Mouse (Mus musculus) frontal cortex, postnatal 36 days (tissue): ENCODE measurements around the gene Apol11b.
"Not testable (repeated sequence)": the region's sequence is repeated elsewhere in the genome, so short reads cannot be mapped to it uniquely, and the experiment has no call there.

ENCODE experiments used
- DNase-seq, 2 experiments: peaks; one replicate each; pipeline ENCODE4 v3.0.0; 2022; ENCODE audit warnings: low spot score in 2 of 2

The Apol11b gene

DNA sequence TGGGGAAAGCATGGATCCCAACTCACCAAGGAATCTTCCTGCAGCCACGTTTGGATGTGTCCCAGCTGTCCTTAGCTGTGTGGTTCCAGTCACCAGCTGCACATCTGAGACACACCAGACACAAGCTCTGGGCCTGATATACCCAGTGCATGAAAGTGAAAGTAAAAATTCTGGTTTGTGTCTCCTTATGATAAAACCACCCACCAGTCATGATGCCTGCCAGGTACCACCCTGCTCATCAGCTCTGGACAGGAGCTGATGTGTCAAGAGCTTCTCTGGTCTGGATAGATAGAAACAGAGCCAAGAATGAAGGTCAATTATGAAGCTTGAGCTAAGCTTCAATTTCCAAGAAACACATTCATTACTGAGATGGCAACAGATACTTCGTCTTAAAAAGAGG is at the start of gene Apol11b:
TSS of gene Apol11b (minus strand) at position 111 of the 400 bp plus-strand sequence.
- not testable (repeated sequence) for DNase-seq

DNA sequence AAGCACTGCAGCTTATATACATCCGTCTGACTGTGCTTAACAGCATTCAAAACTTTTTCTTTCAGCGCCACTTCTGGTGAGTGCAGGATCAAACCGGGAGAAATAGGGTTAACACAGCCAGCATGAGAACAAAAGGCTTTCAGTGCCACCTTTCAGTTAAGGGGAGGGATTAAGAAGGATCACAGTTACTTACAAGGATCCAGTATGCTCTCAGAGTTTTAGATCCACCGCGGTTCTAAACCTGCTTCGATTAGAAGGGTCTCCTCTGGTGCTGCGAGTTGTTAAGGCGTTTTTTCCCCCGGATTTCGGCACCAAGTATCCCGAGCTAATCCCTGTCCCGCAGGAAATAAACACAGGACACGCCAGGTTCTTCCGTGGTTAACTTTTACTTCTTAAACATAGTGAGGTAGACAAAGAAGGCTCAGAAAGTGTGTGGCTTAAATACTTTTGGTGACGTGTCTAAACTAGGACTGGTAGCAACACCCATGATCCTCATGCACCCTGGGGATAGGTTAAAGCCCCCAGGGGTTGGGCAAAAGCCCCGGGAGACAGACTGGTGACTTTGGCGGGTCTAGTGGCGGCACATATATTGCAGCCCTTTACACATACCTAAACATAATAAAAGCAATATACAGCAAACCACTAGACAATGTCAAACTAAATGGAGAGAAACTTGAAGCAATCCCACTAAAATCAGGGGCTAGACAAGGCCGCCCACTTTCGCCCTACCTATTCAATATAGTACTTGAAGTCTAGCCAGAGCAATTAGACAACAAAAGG is 48.6 kb upstream of the Apol11b start:
- not testable (repeated sequence) for DNase-seq

DNA sequence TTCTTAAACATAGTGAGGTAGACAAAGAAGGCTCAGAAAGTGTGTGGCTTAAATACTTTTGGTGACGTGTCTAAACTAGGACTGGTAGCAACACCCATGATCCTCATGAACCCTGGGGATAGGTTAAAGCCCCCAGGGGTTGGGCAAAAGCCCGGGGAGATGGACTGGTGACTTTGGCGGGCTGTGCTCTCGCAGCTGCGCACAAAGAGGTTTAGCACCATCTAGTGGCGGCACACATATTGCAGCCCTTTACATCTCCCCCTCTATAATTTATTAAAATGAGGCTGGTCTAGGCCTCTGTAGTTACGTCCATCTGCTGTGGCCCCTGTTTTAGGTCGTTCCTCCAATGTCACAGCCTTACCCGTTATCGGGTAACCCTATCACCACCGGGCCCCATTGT is 40.9 kb upstream of the Apol11b start:
- DNase-seq, result peak; percentile 17 to 42

DNA sequence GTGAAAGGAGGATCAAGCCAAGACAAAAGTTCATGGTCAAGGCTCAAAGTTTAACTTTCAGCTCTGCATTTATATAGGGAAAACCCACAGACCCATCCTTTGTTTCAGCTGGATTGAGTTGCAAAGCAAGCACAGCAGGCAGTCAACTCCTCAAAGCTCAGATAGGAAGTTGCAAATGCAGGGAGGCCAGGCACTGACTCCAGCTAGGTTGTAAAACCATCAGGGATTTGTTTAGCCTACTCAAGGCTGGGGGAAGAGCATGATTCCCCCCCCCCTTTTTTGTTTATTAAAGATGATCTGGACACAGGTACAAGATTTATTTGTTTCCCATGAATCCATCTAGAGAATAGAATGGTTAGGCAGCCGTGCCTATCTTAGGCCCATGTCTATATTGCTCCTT is 31.0 kb upstream of the Apol11b start:
- DNase-seq, result not testable (repeated sequence)

DNA sequence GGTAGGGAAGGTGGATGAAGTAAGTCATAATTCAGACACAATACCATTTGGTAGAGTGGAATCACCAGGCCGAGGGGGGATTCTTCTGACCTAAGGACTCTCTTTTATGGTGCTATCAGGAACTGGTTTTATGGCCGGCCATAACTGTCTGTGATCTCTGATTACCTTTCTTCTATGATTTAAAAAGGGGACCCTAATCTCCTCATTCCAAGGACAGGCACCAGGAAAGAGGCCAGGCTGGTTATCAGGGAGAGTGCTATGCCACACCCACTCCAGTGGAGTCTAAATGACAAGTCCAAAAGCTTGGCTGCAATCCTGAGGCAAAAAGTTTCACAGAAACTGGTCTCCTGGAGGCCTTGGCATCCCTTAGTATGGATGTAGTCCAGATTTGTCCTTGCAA is 18.8 kb upstream of the Apol11b start:
- not testable (repeated sequence) for DNase-seq

DNA sequence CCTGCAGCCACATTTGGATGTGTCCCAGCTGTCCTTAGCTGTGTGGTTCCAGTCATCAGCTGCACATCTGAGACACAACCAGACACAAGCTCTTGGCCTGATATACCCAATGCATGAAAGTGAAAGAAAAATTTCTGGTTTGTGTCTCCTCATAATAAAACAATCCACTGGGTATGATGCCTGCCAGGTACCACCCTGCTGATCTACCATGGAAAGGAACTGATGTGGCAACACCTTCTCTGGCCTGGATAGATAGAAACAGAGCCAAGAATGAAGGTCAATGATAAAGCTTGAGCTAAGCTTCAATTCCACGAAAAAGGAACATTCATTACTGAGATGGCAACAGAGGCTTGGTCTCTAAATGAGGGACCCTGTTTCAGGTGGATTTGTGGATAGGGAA is 16.7 kb upstream of the Apol11b start:
- not testable (repeated sequence) for DNase-seq

DNA sequence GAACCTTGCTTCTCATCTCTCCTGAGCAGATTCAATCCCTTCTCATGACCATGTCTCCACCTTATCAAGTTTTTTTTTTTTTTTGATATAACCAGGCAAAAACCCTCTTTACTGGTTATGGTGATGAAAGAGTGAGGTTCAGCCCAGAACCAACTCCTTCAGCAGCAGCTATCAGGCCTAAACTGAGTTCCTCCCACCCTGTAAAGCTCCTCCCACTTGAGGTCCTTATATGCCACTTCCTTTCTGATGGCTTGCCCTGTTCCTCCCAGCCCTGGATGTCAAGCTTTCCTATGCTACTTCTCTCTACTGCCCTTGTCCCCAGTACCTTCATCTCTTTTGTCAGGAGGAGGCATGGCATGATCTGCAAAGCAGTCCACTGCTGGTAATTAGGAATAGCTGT is 8.1 kb upstream of the Apol11b start:
- not testable (repeated sequence) for DNase-seq

DNA sequence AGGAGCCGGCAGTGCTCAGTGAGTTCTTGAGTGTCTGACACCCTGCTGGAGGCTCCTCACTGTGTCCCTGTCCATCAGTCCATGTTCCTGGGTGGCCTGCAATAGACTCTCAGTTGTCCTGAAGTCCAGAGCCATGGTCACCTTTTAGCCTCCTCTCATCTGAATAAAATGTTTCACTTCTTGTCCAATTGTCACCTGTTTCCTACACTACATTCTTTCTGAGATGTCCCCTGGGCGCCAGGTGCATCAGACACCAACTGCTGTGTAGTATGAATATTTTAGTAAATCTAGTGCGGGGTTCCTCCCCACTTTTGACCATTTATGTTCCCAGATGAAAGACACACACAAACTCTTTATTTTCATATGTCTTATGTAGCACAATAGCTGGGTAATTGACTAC is 13.3 kb downstream of the Apol11b start:
- not testable (repeated sequence) for DNase-seq

DNA sequence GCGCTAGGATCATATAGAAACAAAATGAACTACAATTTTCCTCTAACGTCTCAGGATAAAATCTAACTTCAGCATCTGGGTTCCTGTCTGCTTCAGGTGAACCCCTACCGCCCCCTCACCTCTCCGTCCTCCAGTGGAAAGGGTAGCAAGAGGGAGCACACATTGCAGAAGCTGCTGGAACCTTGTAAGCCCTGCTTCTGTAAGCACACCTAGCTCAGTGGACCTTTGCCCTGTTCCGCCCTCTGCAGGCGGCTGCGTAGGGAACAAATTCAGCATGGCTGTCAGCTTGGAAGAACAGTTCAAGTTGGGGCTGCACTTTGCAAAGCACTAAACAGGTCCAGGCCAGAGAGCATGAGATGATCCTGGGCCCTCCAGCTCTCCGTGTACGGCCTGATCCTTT is 14.4 kb downstream of the Apol11b start:
- not testable (repeated sequence) for DNase-seq

DNA sequence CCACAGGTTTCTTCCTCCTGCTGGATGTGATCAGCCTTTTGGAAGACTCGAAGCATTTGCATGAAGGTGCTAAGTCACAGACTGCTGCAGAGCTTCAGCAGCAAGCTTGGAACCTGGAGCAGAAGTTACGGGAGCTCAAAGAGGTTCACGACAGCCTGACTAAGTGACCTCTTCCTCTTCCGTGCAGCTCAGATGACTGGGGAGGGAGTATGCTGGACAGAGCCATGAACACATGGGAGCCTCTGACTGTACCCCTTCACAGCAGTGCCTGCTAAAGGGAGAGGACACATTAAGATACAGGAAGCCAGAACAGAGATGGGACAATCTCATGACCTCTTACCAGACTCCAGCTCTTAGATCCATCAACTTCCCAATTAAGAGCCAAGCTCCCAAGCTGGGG is 16.6 kb downstream of the Apol11b start:
- DNase-seq, result not testable (repeated sequence)

DNA sequence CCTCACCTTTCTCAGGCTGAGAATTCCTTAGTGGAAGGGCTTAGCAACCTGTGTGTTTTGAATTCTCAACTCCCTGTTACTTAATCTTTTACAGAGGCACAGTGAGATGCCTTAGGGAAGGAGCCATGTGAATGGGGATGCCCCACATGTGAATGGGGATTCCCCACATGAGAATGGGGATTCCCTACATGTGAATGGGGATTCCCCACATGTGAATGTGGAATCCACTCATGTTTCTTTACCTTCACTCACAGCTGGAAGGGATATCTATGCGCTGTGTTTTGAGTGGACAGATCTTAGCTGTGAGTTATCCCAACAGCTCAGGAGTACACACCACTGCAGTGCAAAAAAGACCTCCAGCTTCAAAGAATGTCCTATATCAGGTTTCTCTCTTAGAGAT is 18.4 kb downstream of the Apol11b start:
- DNase-seq, result no peak

DNA sequence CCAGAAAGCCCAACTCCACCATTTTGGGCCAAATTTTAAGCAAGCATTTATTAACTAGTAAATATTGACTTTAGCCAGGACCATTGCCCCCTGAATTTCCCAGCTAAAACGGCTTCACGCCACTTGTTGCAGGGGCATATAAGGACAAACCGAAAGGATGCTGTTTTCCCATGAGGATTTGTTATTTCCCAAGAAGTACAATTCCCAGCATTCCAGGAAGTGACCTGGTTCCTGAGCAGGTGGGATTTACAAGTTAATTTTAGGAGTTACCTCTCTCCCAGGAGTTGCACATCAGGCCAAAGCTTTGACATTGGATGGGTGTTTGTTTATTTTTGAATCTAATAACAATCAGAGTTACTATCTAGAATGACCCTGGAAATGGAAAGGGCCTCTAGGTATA is 37.0 kb downstream of the Apol11b start:
- no peak for DNase-seq

DNA sequence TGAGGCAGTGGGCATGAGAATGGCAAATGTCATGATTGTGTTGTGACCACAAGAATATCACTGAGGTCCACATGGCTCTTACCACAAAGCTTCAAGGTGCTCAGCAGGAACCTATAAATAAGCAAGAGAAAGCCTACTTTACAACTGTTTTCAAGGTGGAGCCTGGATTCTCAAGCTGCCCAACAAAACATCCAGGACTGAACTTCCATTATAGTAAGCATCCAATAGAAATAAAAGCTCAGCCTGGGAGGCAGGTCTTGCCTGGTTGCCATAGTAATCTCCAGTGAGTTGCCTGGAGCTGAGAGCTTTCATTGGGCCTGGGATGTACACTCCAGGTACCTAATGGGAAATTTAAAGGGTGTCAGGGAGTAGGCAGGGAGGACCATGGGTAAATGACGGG is 44.1 kb downstream of the Apol11b start, which contains the start of gene Gm36245:
TSS of gene Gm36245 (plus strand) at position 301 of the 400 bp plus-strand sequence.
- no peak for DNase-seq

DNA sequence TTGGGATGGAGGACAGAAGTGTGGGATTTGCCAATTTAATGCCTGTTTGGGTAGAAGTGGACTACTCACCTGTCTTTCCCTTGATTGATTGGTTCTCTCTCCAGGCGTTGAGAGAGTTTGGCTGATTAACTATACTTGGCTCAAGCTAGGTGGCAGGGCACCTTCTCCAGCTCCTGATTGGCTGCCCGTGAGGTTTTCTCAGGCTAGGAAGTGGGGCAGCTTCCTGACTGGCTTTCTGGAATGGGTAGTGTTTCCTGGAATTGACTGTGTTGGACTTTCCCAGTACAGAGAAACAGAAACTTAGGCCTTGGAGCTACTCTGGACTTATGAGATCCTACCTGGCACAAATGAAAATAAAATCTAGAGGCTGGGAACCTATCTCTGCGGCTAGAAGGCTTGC is 44.7 kb downstream of the Apol11b start:
- DNase-seq, result no peak

DNA sequence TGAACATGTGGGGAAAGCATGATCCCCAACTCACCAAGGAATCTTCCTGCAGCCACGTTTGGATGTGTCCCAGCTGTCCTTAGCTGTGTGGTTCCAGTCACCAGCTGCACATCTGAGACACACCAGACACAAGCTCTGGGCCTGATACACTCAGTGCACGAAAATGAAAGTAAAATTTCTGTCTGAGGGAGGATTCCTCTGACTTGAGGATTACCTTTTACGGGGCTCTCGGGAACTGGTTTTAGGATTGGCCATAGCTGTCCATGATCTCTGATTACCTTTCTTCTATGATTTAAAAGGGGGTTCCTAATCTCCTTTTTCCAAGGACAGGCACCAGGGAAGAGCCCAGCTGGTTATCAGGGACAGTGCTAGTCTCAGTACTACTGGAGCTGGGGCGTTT is 47.1 kb downstream of the Apol11b start, which contains the start of gene Apol10b:
TSS of gene Apol10b (minus strand) at position 165 of the 400 bp plus-strand sequence.
- DNase-seq, result no peak

DNA sequence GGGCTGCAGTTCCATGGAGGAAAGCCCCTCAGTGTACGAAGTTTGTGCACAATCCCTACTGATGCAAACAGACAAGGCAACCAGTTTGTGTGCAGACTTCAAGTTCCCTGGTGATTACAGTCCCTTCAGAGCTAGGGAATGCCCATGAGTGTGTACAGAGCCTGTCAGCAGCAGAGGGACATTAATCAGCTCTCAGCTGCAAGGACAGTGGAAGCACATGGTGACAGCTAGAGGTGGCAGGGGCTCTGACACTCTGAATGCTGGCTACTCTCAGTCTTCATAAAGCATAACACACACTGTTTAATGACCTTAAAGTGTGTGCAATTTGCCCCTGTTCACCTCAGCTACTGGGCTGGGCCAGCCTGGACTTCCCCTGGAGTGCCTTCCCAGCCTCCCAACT is 49.5 kb downstream of the Apol11b start:
- no peak for DNase-seq

DNA sequence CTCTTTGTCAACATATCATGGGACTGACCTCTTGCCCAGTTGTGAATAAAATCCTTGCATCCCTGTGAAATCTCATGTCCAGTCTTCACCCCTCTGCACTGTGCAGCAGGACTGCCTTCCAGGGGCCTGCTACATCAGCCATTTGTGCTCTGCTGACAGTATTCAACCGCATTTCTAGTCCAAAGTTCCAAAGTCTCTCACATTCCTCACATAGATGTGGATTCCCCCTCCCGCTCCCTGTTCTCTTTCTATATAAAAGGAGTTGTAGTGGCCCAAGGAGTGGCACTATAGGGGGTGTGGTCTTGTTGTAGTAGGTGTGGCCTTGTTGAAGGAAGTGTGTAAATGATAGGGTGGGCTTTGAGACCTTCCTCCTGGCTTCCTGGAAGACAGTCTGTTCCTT is 52.2 kb downstream of the Apol11b start:
- DNase-seq, result no peak

DNA sequence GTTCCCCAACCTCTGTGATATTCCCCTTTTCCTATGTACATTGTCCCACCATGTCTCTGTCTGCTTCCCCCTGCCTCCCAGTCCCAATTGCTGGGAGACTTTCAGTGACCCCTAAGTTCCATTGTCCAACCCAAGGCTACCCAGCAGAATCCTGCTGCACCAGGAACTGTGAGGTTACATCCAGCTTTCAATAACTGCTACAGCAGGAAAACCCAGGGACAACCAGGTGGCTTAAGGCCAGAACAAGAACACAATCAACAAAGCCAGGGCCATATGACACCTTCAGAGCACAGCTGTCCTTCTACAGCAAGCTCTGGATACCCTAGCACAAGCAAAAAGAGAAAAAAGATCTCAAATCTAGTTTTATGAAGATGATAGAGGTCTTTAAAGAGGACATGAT is 54.1 kb downstream of the Apol11b start:
- no peak for DNase-seq

DNA sequence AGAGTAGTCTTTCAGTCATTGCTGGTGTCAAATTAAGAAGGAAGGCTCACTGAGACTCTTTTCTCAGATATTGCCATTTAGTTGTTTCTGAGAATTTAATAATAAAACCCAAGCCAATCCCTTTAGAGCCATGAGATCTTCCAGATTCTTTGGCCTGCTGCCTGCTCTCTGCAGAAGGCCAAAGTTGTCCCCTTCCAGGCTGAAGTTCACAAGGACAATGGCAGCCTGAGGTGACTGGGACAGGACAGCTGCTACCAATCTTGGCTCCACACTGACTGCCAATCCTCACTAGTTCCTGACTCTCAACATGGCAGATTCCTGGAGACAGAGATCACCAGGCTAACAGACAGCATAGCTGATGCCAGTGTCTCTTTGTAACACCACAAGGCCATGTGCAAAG is 56.1 kb downstream of the Apol11b start:
- no peak for DNase-seq
